Mouse (Mus musculus) limb, embryonic 11.5 days (tissue): ENCODE results near the gene Spast. TPM values are rescaled to one million over a fixed set of nuclear protein-coding genes. Genes with fewer than 3 reads are reported as not detected.

Experiments used
- ATAC-seq: fragments of 200-750 bp; cut with Nextera tagmentation; 2 replicates; pipeline ENCODE4 v1.8.0; 2017; ENCODE audit warnings: low read depth; ENCODE audit not compliant: insufficient number of reproducible peaks, low FRiP score, low TSS enrichment
- DNase-seq: peaks from one replicate; pipeline ENCODE4 v3.0.0-alpha.2; 2015; ENCODE audit warnings: low spot score
- H3K27ac ChIP-seq: fragments of 300-500 bp; sonication (generic); replicated peaks from 2 replicates; pipeline ENCODE4 v1.5.1; 2014; ENCODE audit warnings: low read depth, mild to moderate bottlenecking, low read length
- H3K27me3 ChIP-seq: fragments of 300-500 bp; sonication (generic); 2 replicates; pipeline ENCODE4 v1.6.1; 2014; ENCODE audit warnings: mild to moderate bottlenecking, low read length, mixed read lengths; ENCODE audit not compliant: control insufficient read depth, insufficient read depth
- H3K36me3 ChIP-seq: fragments of 300-500 bp; sonication (generic); 2 replicates; pipeline ENCODE4 v1.6.1; 2014; ENCODE audit warnings: mild to moderate bottlenecking, low read length, moderate library complexity, mixed read lengths; ENCODE audit not compliant: control insufficient read depth, insufficient read depth
- H3K4me1 ChIP-seq: fragments of 300-500 bp; sonication (generic); 2 replicates; pipeline ENCODE4 v1.6.1; 2014; ENCODE audit warnings: low read length, mixed read lengths; ENCODE audit not compliant: control insufficient read depth, insufficient read depth
- H3K4me2 ChIP-seq: fragments of 300-500 bp; sonication (generic); 2 replicates; pipeline ENCODE4 v1.6.1; 2014; ENCODE audit warnings: low read depth, mild to moderate bottlenecking, moderate library complexity; ENCODE audit not compliant: severe bottlenecking
- H3K4me3 ChIP-seq: fragments of 300-500 bp; sonication (generic); 2 replicates; pipeline ENCODE4 v1.5.1; 2014; ENCODE audit warnings: low read depth, low read length
- H3K9ac ChIP-seq: fragments of 300-500 bp; sonication (generic); 2 replicates; pipeline ENCODE4 v1.6.1; 2014; ENCODE audit warnings: mild to moderate bottlenecking, low read length
- H3K9me3 ChIP-seq: fragments of 300-500 bp; sonication (generic); 2 replicates; pipeline ENCODE4 v1.6.1; 2016; ENCODE audit warnings: low read length; ENCODE audit not compliant: control insufficient read depth
- WGBS: fragments of 180-500 bp; shearing (Covaris S2); extraction: QIAGEN DNeasy Blood & Tissue Kit; methylation state at CpG from one replicate; pipeline ENCODE4 v1.1.7; 2014; 5-methylcytosine and 5-hydroxymethylcytosine counted together
- polyA plus RNA-seq: library from polyadenylated mRNA; unstranded; fragments of >200 nt; fragmentation: Nextera tagmentation; extraction: Ambion mirVana; gene quantifications from 2 replicates; pipeline ENCODE4 v1.2.1, GENCODE M21; 2014

The Spast gene
- 31.2 and 32.7 TPM in 2 replicates for polyA plus RNA-seq

GRCm38 (mm10) chr17:74338937-74339804, at the start of gene Spast:
Gene Spast, plus strand, starts transcription at chr17:74338987.
- Histone ChIP-seq H3K4me3 (peak within 1 kb of the TSS; percentile 99), H3K4me2 (peak within 1 kb of the TSS; percentile 77), H3K9me3 (no peaks in the 10 kb centered on the region), H3K27me3 (no peaks in the 10 kb centered on the region), H3K9ac (peak within 1 kb of the TSS; percentile 94), H3K4me1 (peaks cover 13% of the 10 kb centered on the region; the same call in 1 of the 2 replicates), H3K27ac (peak within 1 kb of the TSS; percentile 89), H3K36me3 (no peaks in the 10 kb centered on the region)
- WGBS, result under 1% methylated on average over 71 of the region's 90 CpGs
- no peak for DNase-seq
- peak; percentile 84 for ATAC-seq

GRCm38 (mm10) chr17:74290198-74290597, 48.6 kb upstream of the Spast start:
- no peak overlapping the region for H3K27ac ChIP-seq
- H3K27me3 ChIP-seq, result no peaks in the 10 kb centered on the region
- no peak overlapping the region for H3K4me3 ChIP-seq
- DNase-seq (no peak), ATAC-seq (no peak)
- peaks cover 5% of the 10 kb centered on the region for H3K36me3 ChIP-seq
- no peak overlapping the region for H3K9ac ChIP-seq
- no peak overlapping the region for H3K4me2 ChIP-seq
- 0 out of 2 replicates have a peak, but pooled peaks cover 5% of the 10 kb centered on the region for H3K4me1 ChIP-seq
- H3K9me3 ChIP-seq, result no peaks in the 10 kb centered on the region
- 80% methylated on average over 3 of the region's 3 CpGs for WGBS

GRCm38 (mm10) chr17:74290869-74291268, 47.9 kb upstream of the Spast start:
- Histone ChIP-seq H3K27ac (no peak overlapping the region), H3K27me3 (no peaks in the 10 kb centered on the region), H3K9ac (no peak overlapping the region), H3K4me3 (no peak overlapping the region), H3K36me3 (peaks cover 5% of the 10 kb centered on the region), H3K4me1 (0 out of 2 replicates have a peak, but pooled peaks cover 5% of the 10 kb centered on the region), H3K4me2 (no peak overlapping the region), H3K9me3 (no peaks in the 10 kb centered on the region)
- DNase-seq (no peak), ATAC-seq (no peak)

GRCm38 (mm10) chr17:74291640-74292361, 47.0 kb upstream of the Spast start:
- Histone ChIP-seq H3K36me3 (peaks cover 5% of the 10 kb centered on the region), H3K9me3 (no peaks in the 10 kb centered on the region), H3K4me3 (no peak overlapping the region), H3K27ac (no peak overlapping the region), H3K27me3 (no peaks in the 10 kb centered on the region), H3K4me2 (no peak overlapping the region), H3K4me1 (0 out of 2 replicates have a peak, but pooled peaks cover 5% of the 10 kb centered on the region), H3K9ac (no peak overlapping the region)
- ATAC-seq (no peak), DNase-seq (no peak)
- WGBS, result 81% methylated on average over 4 of the region's 4 CpGs

- ATAC-seq (0 out of 2 replicates have a peak, but pooled peaks have one; percentile 2), DNase-seq (peak; percentile 69)
- Histone ChIP-seq H3K4me1 (0 out of 2 replicates have a peak, but pooled peaks cover 5% of the 10 kb centered on the region), H3K27me3 (no peaks in the 10 kb centered on the region), H3K9ac (peak overlapping the region; percentile 96), H3K9me3 (no peaks in the 10 kb centered on the region), H3K4me2 (peak overlapping the region; percentile 53), H3K36me3 (peaks cover 2% of the 10 kb centered on the region; the same call in 1 of the 2 replicates), H3K27ac (peak overlapping the region; percentile 96), H3K4me3 (peak overlapping the region; percentile 90)
- 2% methylated on average over 18 of the region's 18 CpGs for WGBS
Measured at GRCm38 (mm10) chr17:74293687-74294425, 44.9 kb upstream of the Spast start.

- no peaks in the 10 kb centered on the region; the same call in 1 of the 2 replicates for H3K36me3 ChIP-seq
- WGBS, result under 1% methylated on average over 58 of the region's 80 CpGs
- peak overlapping the region; percentile 96 for H3K27ac ChIP-seq
- H3K4me1 ChIP-seq, result 0 out of 2 replicates have a peak, but pooled peaks cover 5% of the 10 kb centered on the region
- peak; percentile 81 for DNase-seq
- H3K27me3 ChIP-seq, result no peaks in the 10 kb centered on the region
- H3K9me3 ChIP-seq, result no peaks in the 10 kb centered on the region
- H3K4me3 ChIP-seq, result peak overlapping the region; percentile 90
- peak; percentile 87 for ATAC-seq
- H3K4me2 ChIP-seq, result peak overlapping the region; percentile 53
- H3K9ac ChIP-seq, result peak overlapping the region; percentile 96
Measured at GRCm38 (mm10) chr17:74294426-74295025, 44.3 kb upstream of the Spast start.

- Histone ChIP-seq H3K9me3 (no peaks in the 10 kb centered on the region), H3K36me3 (no peaks in the 10 kb centered on the region; the same call in 1 of the 2 replicates), H3K4me3 (peak within 1 kb of the TSS; percentile 90), H3K27me3 (no peaks in the 10 kb centered on the region), H3K4me2 (peak within 1 kb of the TSS; percentile 57), H3K27ac (peak within 1 kb of the TSS; percentile 96), H3K9ac (peak within 1 kb of the TSS; percentile 96), H3K4me1 (0 out of 2 replicates have a peak, but pooled peaks cover 5% of the 10 kb centered on the region)
- DNase-seq (peak; percentile 86), ATAC-seq (peak; percentile 82)
- under 1% methylated on average over 67 of the region's 110 CpGs for WGBS
Measured at GRCm38 (mm10) chr17:74295026-74295970, 43.5 kb upstream of the Spast start, which contains the start of gene Memo1. Gene Memo1, minus strand, starts transcription at chr17:74295521.
